Mouse (Mus musculus) small intestine, adult 2 months (tissue): ENCODE measurements at regions not wholly inside any gene's neighbourhood (a gene's known extent, or its start where the extent isn't known, plus 50 kb on each side); places are given as distances from the start of the nearest gene placed in this dataset.

ENCODE experiments used
- CTCF ChIP-seq: fragments of 200-500 bp; IDR thresholded peaks from 2 replicates; pipeline ENCODE4 v1.5.1; 2012; ENCODE audit warnings: low read depth, mild to moderate bottlenecking, control low read depth, inconsistent platforms, low read length, moderate library complexity, mixed read lengths; ENCODE audit not compliant: insufficient replicate concordance, insufficient read length; ENCODE audit errors: extremely low read depth
- POLR2A ChIP-seq: fragments of 200-500 bp; IDR thresholded peaks from 2 replicates; pipeline ENCODE4 v1.6.1; 2012; ENCODE audit warnings: low read depth, mild to moderate bottlenecking, control low read depth, inconsistent platforms, low read length, moderate library complexity

DNA sequence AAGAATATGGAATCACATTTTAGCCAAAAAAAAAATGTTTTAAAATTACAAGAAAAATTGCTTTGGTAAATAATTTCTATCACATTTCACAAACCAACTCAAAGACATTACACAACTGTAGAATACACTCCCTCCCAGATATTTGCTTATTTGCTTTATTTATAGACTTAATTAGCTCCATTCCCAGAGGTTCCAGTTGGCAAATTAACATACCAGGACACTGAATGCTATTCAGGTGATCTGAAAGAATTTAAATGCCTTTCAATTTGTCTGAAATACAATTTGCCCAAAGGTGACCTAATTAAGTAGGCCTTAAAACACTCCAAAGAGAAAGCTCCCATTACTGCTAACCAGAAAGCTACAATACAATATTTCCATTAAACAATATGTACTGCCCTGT, 162.8 kb downstream of the Zpld1 start:
- no peak for TF ChIP-seq CTCF
- no peak for TF ChIP-seq POLR2A
